Mouse (Mus musculus): Measurements from ENCODE around the gene Exoc7.

GRCm38 (mm10) chr11:116337531-116337930 is 30.5 kb upstream of the Exoc7 start:
- no peak for TF ChIP-seq CTCF (IDR thresholded peaks at IDR 0.05; ENCODE audit: low read depth)
- TF ChIP-seq EP300 (IDR thresholded peaks at IDR 0.05; ENCODE audit: low read depth) = no peak

All from heart, postnatal 0 days (tissue).